Mouse (Mus musculus): ENCODE measurements at regions not wholly inside any gene's neighbourhood (a gene's known extent, or its start where the extent isn't known, plus 50 kb on each side); places are given as distances from the start of the nearest gene placed in this dataset.
A peak's percentile ranks its signal among the peaks of the same experiment; 100 is the strongest.

DNA sequence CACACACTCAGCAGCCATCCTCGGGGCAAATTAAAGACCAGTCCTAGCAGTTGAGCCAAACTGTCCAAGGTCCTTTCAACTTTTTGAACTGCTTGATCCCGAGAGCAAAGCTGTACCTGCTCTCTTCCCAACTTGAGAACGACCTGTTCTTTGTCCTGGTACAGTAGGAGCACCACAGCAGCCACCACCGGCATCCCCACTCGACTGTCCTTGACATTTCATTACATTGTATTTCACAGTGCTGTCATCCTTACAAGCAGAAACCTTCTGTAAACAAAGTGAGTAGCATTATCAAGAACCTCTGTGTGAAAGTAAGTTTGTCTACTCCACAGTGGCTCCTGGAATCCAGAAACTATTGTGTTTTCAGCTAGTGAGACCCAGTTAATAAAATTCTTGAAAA is 240.2 kb upstream of the Zfp462 start:
- no peak for DNase-seq (ENCODE audit: low read depth, low spot score)

DNA sequence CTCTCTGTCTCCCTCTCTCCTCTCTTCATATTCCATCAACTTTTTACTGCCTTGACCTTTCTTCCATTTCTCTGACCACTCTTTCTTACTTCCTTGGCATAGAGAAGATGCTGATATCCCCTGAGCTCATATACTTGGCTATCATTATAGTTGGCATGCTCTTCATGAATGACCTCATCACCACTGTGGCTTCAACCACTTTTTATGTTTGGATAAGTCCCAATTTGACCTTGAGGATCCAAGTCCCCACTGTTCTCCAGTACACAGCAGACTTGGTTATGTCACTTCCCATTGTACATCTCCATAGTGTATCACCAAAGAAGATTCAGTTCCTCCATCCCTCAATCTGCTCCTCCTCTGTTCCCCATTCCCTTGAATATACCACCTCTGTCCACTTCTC is 235.1 kb upstream of the Zfp462 start:
- peak; percentile 19 for DNase-seq (ENCODE audit: low read depth, low spot score)

DNA sequence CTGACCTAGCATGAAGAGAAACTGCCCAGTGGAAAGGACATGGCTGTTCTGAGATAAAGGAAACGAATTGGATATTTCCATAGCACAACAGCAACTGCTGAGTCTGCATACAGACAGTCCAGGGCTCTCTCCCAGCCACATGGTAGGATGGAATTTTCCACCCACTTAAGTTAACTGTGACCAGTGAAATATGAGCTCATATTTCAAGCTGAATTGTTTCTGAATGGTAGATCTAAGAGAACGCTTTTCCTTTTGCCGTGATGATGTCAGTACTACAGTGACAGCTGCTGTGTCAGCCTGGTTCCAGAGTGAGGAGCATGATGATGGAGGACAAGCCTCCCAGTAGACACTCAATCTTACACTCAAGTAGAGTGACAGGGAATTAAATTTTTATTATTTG is 231.9 kb upstream of the Zfp462 start:
- DNase-seq (ENCODE audit: low read depth, low spot score): peak; percentile 57

- DNase-seq (ENCODE audit: low read depth, low spot score): no peak
Observed at GRCm38 (mm10) chr4:54714612-54715342, 230.1 kb upstream of the Zfp462 start.

GRCm38 (mm10) chr4:54718083-54718482 is 226.8 kb upstream of the Zfp462 start:
- DNase-seq (ENCODE audit: low read depth, low spot score): no peak

DNA sequence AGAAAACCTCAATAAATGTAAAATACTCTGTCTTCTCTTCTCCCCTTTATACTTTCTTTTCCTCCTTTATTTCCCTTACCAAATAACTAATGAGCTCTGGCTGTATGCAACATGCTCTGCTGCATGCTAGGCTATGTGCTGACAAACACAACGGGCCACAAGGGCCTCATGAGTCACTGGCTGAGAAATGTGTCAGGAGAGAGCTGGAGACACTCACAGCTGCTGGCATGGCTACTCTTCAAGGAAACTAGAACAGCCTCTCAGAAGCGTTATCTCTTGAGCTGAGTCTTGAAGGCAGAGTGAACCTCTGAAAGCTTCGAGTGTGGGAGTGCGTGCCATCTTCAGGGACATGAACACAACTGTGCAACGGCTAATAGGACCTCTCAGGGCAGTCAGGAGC is 205.8 kb upstream of the Zfp462 start:
- DNase-seq (ENCODE audit: low read depth, low spot score): no peak

- no peak for DNase-seq (ENCODE audit: low read depth, low spot score)
Observed at GRCm38 (mm10) chr4:54751458-54751857, 193.4 kb upstream of the Zfp462 start.

- no peak for DNase-seq (ENCODE audit: low read depth, low spot score)
Observed at GRCm38 (mm10) chr4:54756441-54756840, 188.4 kb upstream of the Zfp462 start.

DNA sequence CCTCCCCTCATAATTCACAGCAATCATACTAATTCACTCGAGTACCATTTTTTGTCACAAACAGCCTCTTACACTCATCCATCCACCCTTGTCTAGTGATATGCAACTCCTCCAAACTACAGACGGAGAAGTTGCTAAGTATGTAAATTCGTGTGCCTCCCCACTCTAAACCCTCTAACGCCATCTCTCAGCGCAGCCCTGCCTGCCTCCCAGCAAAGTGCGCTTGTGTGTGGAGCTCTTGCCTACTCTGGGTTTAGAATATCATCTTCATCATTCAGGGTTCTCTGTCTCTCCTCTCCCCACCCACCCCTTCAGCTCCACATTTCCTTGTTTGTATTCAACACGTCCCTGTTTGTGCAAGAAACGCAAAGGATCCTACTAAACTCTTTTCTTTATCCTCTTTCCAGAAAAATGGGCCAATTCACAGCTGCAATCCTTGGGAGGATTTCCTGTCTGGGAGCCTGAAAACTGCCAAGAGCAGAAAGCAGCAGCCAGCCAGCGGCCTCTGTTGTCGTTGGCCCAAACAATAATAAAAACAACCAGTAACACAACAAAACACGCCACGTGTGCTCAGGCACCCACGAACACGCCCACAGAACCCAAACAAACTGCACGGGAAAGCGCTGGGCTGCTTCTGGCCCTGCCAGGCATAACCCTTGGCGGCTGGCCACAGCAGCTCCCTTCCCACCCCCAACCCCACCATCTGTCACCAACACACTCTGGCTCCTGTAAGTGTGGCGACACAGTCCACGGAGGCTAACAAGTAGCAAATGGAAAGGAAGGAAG is 186.9 kb upstream of the Zfp462 start:
- DNase-seq (ENCODE audit: low read depth, low spot score): peak; percentile 21

- no peak for DNase-seq (ENCODE audit: low read depth, low spot score)
Observed at GRCm38 (mm10) chr4:54758501-54758829, 186.4 kb upstream of the Zfp462 start.

DNA sequence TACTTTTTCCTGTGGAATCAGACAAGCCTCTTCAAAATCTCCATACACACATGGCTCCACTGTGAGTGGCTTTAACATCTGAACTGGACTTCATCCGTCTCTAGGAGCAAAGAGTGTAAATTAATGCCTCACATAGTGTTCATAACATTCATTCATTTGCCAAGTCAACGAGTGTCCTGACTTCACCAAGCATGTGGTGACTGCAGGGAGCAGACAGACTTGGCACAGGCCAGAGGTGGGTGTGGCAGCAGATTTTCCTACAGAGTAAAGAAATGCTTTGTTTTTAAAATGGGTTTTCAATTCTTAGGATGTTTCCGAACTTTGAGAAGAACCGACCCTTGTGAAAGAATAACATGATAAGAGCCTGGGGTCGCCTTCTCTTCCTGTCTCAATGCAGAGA is 183.6 kb upstream of the Zfp462 start:
- no peak for DNase-seq (ENCODE audit: low read depth, low spot score)

DNA sequence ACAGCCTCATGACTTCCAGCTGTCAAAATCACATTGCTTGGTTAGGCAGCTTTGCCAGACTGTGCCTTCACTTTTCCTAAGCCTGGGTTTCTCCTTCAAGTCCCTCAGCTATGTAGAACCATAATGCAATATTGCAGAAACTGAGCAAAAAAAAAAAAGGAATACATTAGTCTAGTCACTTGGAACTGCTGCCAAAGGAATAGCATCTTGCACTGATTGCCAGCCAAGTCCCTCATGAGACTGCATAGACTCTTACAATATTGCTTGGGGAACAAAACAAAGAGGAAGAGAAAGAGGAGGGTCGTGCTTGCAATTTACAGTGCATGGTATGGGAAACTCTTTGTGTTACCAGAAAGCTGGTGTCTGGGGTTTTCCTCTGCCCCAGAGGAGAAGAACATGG is 179.8 kb upstream of the Zfp462 start:
- DNase-seq (ENCODE audit: low read depth, low spot score): no peak

DNA sequence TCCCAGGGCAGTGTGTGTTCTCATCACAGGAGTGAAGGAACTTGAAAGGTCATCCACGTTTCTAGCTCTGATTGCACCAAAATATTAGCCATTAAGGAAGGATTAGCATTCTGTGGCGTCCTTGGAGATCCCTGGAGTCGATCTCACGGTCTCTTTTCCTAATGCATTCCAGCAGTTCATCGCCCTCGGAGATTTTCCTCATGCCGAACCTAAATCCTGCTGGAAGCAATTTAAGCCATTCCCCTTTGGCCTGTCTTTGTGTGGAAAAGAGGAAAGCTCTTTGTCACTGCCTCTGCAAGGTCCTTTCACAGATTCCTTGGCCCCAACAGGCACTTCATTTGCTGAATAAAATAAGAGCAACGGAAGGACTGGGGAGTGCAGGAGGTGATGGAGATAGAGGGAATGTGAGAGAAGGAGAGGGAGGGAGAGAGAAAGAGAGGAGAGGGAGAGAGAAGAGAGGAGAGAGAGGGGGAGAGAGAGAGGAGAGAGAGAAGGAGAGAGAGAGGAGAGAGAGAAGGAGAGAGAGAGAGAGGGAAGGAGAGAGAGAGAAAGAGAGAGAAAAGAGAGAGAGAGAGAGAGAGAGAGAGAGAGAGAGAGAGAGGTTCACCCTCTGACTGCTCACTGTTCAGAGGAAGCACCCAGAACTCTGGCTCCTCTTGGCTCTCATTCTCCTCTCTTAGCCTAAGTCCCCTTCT is 177.2 kb upstream of the Zfp462 start:
- DNase-seq (ENCODE audit: low read depth, low spot score): no peak

DNA sequence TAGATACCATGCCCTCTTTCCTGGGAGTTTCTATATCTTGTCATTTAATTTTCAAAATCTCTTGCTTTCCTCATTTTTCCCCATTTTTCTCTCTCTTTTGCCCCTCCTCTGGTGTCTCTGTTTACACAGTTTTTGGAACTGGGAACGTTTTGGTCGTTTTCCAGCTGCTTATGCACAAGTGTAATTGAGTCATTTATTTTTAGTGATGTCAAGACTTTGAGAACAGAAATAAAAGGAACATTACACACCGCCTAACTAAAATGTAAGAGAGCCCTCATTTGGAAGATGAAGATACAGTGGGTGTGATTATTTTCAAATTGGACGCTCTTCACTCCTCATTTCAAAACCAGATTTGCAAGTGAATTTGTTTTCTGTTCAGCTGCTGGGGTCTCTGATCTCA is 176.0 kb upstream of the Zfp462 start:
- DNase-seq (ENCODE audit: low read depth, low spot score): no peak

DNA sequence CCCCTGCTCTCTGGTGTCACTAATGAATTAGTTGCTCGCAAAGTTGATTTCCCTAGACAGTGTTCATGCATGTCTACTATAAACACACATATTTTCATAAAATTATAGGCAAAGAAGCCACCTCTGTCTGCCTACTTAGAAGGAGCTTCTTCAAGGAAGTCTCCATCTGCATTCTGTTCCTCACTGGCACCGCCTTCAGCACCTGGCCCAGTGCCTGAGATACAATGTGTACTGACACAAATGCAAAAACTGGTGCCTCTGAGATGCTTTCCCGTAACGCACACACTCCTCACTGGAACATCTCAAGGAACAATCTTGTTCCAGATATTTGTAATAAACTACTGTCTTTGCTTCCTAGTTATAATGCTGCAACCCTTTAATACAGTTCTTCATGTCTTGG is 170.8 kb upstream of the Zfp462 start:
- no peak for DNase-seq (ENCODE audit: low read depth, low spot score)

DNA sequence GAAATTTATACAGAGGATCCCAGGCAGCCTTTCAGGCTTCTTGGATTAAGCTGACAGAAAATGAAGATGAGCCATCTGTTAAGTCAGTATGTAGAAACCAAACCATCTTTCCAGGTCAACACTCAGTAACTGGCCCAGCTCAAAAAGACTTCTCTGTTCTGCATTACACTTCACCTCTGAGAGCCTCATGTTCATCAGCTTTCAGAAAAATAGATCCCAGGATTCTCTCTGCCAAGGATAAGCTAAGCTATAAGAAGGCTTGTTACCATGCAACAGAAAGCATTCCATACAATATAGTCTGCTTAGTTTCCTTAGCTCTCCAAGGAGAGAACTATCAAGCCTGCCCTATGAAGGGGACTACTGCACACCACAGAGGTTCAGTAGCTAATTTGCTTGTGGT is 170.1 kb upstream of the Zfp462 start:
- DNase-seq (ENCODE audit: low read depth, low spot score): no peak

DNA sequence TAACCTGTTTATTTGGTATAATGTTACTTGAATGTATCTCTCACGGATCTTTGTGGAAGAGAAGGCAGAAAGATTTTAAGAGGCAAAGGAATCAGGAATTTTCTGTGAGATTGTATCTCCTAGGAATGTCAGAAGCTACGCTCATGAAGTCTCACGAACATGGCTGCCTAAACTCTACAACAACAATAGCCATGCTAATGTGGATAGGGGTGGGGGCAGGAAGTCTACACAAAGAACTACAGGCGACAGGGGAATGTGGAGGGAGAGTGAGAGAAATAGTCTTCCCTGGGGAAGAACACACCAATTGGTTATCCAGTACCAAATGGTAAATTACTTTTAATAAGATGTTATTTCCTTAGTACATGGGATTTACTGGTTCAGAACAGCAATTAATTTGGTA is 164.3 kb upstream of the Zfp462 start:
- no peak for DNase-seq (ENCODE audit: low read depth, low spot score)

DNA sequence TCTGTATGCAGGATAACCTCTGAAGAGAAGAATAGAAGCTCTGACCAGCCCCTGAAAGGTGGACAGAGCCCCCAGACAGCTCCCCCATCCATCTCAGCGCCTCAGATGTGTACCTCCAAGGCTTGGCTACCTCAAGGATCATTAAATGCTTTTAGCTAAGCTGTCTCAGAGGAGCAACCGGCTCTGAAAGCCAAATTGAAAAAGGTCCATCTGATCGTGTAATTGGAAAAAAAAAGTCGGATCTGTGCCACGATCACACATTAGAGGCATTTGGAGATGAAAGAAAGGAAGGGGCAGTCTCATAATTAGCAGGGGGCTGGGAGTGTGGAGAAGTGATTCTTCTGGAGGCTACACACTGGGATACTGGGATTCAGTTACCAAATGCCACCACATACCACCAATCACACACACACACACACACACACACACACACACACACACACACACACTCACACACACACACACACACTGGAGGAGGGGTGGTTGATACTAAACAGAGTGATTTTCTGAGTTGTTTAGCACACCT is 153.6 kb upstream of the Zfp462 start:
- DNase-seq (ENCODE audit: low read depth, low spot score): no peak

DNA sequence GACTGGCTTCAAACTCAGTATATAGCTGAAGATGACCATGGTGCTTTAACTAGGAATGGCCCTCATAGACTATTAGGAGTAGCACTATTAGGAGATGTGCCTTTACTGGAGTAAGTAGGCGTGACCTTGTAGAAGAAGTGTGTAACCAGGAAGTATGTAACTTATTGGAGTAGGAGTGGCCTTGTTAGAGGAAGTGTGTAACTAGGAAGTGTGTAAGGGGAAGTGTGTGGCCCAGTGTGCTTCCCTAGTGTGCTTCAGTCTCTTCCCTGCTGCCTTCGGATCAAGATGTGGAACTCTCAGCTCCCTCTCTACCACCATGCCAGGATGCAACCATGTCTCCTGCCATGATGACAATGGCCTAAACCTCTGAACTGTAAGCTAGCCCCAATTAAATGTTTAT is 151.0 kb upstream of the Zfp462 start:
- DNase-seq (ENCODE audit: low read depth, low spot score): no peak

DNA sequence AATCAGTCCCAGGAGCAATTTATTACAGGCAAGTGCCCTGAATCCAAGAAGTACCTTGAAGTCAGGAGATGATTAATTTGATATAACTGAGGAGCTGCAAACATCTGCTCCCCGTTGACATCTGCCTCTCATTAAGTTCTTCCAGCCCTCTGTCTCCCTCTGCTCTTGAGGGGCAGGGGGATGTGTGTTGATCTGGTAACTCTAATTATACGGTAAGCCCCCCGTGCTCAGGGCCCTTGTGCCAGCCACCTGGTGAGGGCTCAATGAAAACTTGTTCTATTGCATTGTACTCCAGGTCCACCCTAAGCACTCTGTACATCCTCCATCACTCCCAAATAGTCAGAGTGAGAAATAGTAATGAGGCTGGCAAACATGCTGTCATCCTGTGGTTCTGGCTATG is 149.6 kb upstream of the Zfp462 start:
- DNase-seq (ENCODE audit: low read depth, low spot score): no peak

- no peak for DNase-seq (ENCODE audit: low read depth, low spot score)
Observed at GRCm38 (mm10) chr4:54798523-54798922, 146.3 kb upstream of the Zfp462 start.

- DNase-seq (ENCODE audit: low read depth, low spot score): no peak
Observed at GRCm38 (mm10) chr4:54811163-54811562, 133.7 kb upstream of the Zfp462 start.
